Mouse (Mus musculus): ENCODE data around the gene Gripap1. TPM values are rescaled to one million over a fixed set of nuclear protein-coding genes. Genes with fewer than 3 reads are reported as not detected.
A peak's percentile ranks its signal among the peaks of the same experiment; 100 is the strongest.

Gripap1 gene
- polyA plus RNA-seq (2012; rRNA removed) = 13.0 and 23.2 TPM in 2 replicates

DNA sequence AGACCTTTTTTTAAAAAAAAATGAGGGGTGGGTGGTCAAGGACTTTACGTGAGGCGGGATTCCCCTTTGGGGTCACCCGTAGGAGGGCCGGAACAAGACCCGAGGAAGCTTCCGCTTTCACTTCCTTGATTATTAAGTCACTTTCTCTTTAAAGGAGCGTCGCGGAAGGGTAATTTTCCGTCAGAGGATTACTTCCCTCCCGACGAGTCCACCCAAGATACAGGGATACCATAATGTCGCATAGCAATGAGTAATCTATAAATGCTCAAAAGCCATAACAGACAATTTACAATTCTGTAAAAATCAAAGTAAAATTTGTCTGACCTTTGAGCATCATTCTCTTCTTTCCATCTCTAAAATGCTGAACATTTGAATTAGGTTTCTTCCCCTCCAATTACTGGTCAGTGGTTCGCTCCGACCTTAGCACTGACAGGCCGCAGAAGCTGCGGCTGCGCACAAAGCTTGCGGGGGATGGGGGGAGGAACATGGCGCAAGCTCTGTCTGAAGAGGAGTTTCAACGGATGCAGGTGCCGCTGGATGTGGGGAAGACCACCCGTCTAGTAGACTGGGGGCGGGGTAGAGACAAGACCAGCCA, at the start of gene Gripap1:
Gene Gripap1, plus strand, starts transcription at position 224 of the 595 bp plus-strand sequence.
- H3K4me1 ChIP-seq (ENCODE audit: control insufficient read depth, insufficient read depth, insufficient read length, low read length) = no peaks in the 10 kb centered on the region
- no peak within 1 kb of the TSS; the same call in 1 of the 2 replicates for H3K27ac ChIP-seq (ENCODE audit: insufficient read depth, low read depth, low read length)
- H3K27me3 ChIP-seq (ENCODE audit: control insufficient read depth, insufficient read depth, low read length) = no peaks in the 10 kb centered on the region
- 7% methylated on average over 24 of the region's 24 CpGs for WGBS
- H3K36me3 ChIP-seq (ENCODE audit: control insufficient read depth, insufficient read depth, low read length) = peaks cover under 1% of the 10 kb centered on the region; the same call in 1 of the 2 replicates
- no peak for TF ChIP-seq CTCF (IDR thresholded peaks at IDR 0.05; ENCODE audit: extremely low read depth, insufficient read length, insufficient replicate concordance, low read depth, low read length)
- TF ChIP-seq POLR2A (IDR thresholded peaks at IDR 0.05; ENCODE audit: low read depth, low read length) = no peak; the same call in 1 of the 2 replicates
- H3K4me3 ChIP-seq (ENCODE audit: low read depth, low read length) = peak within 1 kb of the TSS; percentile 81

DNA sequence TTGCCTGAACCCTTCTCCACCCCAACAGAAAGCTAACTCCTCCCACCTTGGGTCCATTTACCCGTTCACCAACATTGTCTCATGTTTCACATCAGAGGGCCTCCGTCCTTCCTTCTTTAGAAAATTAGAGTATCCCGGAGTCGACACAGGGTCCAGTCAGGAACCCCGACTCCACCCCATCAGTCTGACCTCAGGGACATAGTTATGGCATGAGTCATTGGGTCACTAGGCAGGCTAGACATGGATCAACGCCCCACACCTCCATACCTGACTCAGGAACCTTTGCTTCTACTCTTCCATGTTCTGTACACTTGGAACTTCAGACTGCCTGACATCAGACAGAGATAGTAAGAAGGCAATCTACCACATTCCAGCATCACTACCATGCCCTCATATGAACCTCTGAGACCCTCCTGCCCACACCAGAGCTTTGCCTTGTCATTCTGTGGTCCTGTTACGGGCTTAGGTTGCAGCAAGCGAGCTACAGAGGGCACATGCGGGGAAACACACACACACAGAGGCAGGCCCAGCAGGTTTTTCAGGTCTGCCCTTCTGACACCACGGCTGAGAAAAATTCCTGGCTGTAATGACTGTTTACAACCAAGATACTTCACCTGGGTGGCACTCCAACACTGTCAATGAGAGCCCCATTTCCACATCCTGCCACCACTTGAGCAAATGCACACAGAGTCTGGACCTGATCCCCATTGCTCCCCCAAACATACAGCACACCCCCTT, 49.3 kb upstream of the Gripap1 start:
- 25% methylated on average over 10 of the region's 10 CpGs for WGBS
- H3K27ac ChIP-seq (ENCODE audit: insufficient read depth, low read depth, low read length) = peak overlapping the region; percentile 96
- TF ChIP-seq CTCF (IDR thresholded peaks at IDR 0.05; ENCODE audit: extremely low read depth, insufficient read length, insufficient replicate concordance, low read depth, low read length) (no peak), POLR2A (IDR thresholded peaks at IDR 0.05; ENCODE audit: low read depth, low read length) (no peak)
- H3K27me3 ChIP-seq (ENCODE audit: control insufficient read depth, insufficient read depth, low read length) = no peaks in the 10 kb centered on the region
- 0 out of 2 replicates have a peak, but pooled peaks cover 1% of the 10 kb centered on the region for H3K36me3 ChIP-seq (ENCODE audit: control insufficient read depth, insufficient read depth, low read length)
- H3K4me3 ChIP-seq (ENCODE audit: low read depth, low read length) = peak overlapping the region; percentile 61
- H3K4me1 ChIP-seq (ENCODE audit: control insufficient read depth, insufficient read depth, insufficient read length, low read length) = peaks cover 8% of the 10 kb centered on the region

DNA sequence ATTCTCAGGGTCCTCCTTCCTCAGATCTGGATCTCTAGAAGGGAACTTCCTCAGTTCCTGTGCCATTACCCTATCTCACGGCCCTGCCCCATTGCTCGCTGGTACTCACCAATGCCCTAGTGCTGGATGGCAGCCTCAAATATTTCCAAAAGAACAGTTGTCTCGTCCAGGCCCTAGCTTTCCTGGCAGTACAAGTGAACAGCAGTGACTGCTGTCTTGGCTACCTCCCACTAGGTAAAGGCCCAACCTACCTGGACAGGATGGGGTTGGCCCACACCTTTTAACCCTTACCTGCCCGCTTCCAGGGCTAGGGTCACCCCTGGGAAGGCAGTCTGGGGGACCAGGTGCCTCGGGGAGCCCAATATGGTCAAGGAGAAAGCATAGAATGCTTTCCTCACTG, 48.5 kb upstream of the Gripap1 start:
- peak overlapping the region; percentile 96 for H3K27ac ChIP-seq (ENCODE audit: insufficient read depth, low read depth, low read length)
- peaks cover 8% of the 10 kb centered on the region for H3K4me1 ChIP-seq (ENCODE audit: control insufficient read depth, insufficient read depth, insufficient read length, low read length)
- WGBS = 47% methylated on average over 5 of the region's 5 CpGs
- H3K4me3 ChIP-seq (ENCODE audit: low read depth, low read length) = peak overlapping the region; percentile 56
- TF ChIP-seq POLR2A (IDR thresholded peaks at IDR 0.05; ENCODE audit: low read depth, low read length) = no peak
- no peak for TF ChIP-seq CTCF (IDR thresholded peaks at IDR 0.05; ENCODE audit: extremely low read depth, insufficient read length, insufficient replicate concordance, low read depth, low read length)
- 0 out of 2 replicates have a peak, but pooled peaks cover 1% of the 10 kb centered on the region for H3K36me3 ChIP-seq (ENCODE audit: control insufficient read depth, insufficient read depth, low read length)
- H3K27me3 ChIP-seq (ENCODE audit: control insufficient read depth, insufficient read depth, low read length) = no peaks in the 10 kb centered on the region

DNA sequence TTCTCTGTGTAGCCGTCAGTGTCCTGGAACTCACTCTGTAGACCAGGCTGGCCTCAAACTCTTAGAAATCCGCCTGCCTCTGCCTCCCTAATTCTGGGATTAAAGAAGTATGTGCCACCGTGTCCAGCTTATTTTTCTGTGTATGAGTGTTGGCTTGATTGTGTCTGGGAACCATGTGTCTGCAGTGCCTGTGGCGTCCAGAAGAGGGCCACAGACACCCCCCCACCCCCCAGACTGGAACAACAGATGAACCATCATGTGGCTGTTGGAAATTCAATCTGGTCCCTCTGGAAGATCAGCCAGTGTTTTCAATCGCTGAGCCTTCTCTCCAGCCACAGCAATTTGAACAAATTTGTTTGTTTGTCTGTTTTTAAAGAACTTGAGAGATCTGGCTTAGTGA, 46.1 kb upstream of the Gripap1 start:
- no peak overlapping the region for H3K4me3 ChIP-seq (ENCODE audit: low read depth, low read length)
- no peak overlapping the region for H3K27ac ChIP-seq (ENCODE audit: insufficient read depth, low read depth, low read length)
- no peaks in the 10 kb centered on the region for H3K36me3 ChIP-seq (ENCODE audit: control insufficient read depth, insufficient read depth, low read length)
- H3K4me1 ChIP-seq (ENCODE audit: control insufficient read depth, insufficient read depth, insufficient read length, low read length) = peaks cover 2% of the 10 kb centered on the region; the same call in 1 of the 2 replicates
- WGBS = 46% methylated on average over 5 of the region's 5 CpGs
- H3K27me3 ChIP-seq (ENCODE audit: control insufficient read depth, insufficient read depth, low read length) = no peaks in the 10 kb centered on the region
- TF ChIP-seq CTCF (IDR thresholded peaks at IDR 0.05; ENCODE audit: extremely low read depth, insufficient read length, insufficient replicate concordance, low read depth, low read length) (peak; percentile 32; the same call in 1 of the 2 replicates), POLR2A (IDR thresholded peaks at IDR 0.05; ENCODE audit: low read depth, low read length) (no peak)

DNA sequence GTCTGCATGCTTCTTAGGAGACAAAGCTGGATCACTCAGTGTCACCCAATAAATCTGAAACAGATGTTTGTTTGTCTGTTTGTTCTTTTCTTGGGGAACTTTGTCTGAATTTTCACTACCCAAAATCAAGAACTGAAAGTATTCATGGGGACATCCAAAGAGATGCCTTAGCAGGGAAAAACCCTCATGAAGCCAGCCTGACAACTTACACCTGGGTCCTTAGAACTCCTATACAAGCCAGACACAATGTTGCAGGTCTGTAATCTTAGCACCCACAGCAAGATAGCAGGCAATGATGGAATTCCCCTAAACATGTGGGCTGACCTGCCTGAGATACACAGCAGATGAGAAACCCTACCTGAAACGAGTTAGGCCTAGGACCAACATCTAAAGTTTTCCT, 44.6 kb upstream of the Gripap1 start:
- WGBS = 27% methylated on average over 1 of the region's 1 CpGs
- peaks cover 2% of the 10 kb centered on the region; the same call in 1 of the 2 replicates for H3K4me1 ChIP-seq (ENCODE audit: control insufficient read depth, insufficient read depth, insufficient read length, low read length)

DNA sequence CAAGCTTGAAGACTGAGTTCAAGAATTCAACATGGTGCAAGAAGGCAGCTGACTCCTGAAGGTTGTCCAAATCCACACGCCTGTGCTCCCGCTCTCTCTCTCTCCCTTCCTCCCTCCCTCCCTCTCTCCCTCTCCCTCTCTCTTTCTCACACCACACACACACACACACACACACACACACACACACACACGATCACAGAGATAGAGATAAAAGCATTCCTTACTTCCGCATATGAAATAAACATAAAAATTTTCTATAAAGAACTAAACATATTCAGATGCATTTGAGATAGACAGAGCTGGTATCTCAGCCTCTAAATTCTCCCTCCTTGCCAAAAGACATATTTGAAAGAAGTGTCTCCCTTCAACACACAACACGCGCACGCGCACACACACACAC, 44.1 kb upstream of the Gripap1 start:
- Histone ChIP-seq H3K4me3 (ENCODE audit: low read depth, low read length) (no peak overlapping the region), H3K4me1 (ENCODE audit: control insufficient read depth, insufficient read depth, insufficient read length, low read length) (peaks cover under 1% of the 10 kb centered on the region; the same call in 1 of the 2 replicates), H3K36me3 (ENCODE audit: control insufficient read depth, insufficient read depth, low read length) (no peaks in the 10 kb centered on the region), H3K27ac (ENCODE audit: insufficient read depth, low read depth, low read length) (no peak overlapping the region), H3K27me3 (ENCODE audit: control insufficient read depth, insufficient read depth, low read length) (no peaks in the 10 kb centered on the region)
- WGBS = 91% methylated on average over 8 of the region's 8 CpGs
- TF ChIP-seq POLR2A (IDR thresholded peaks at IDR 0.05; ENCODE audit: low read depth, low read length) (no peak), CTCF (IDR thresholded peaks at IDR 0.05; ENCODE audit: extremely low read depth, insufficient read length, insufficient replicate concordance, low read depth, low read length) (no peak)

More for the DNA sequence above, 44.6 kb upstream of the Gripap1 start:
- no peak overlapping the region for H3K4me3 ChIP-seq (ENCODE audit: low read depth, low read length)
- H3K36me3 ChIP-seq (ENCODE audit: control insufficient read depth, insufficient read depth, low read length) = no peaks in the 10 kb centered on the region
- H3K27ac ChIP-seq (ENCODE audit: insufficient read depth, low read depth, low read length) = no peak overlapping the region
- no peaks in the 10 kb centered on the region for H3K27me3 ChIP-seq (ENCODE audit: control insufficient read depth, insufficient read depth, low read length)
- TF ChIP-seq POLR2A (IDR thresholded peaks at IDR 0.05; ENCODE audit: low read depth, low read length) (no peak), CTCF (IDR thresholded peaks at IDR 0.05; ENCODE audit: extremely low read depth, insufficient read length, insufficient replicate concordance, low read depth, low read length) (no peak)
